Mouse (Mus musculus): ENCODE data around the gene Brap. TPM values are rescaled to one million over a fixed set of nuclear protein-coding genes. Genes with fewer than 3 reads are reported as not detected.

Brap gene
- polyA plus RNA-seq, 1 experiment from 2014 or later: 39.2 TPM

DNA sequence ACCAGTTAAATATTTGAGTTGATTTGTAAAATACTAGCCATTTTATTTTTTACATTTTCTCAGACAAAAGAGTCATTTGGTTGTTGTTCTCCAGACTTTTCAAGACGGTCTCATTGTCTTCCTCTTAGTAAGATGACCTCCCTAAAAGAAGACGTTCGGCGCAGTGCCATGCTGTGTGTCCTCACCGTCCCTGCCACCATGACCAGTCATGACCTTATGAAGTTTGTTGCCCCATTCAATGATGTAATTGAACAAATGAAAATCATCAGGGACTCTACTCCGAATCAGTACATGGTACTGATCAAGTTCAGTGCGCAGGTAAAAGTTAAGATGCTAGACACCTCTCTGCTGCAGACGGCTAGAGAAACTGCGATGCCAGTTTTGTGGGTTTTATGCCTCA, 4.6 kb downstream of the Brap start:
- Histone ChIP-seq H3K27ac (no peak overlapping the region), H3K36me3 (ENCODE audit: insufficient read depth, low read length) (peaks cover 18% of the 10 kb centered on the region; the same call in 1 of the 2 replicates), H3K4me1 (replicated peaks; ENCODE audit: insufficient read depth, low read length) (peaks cover 11% of the 10 kb centered on the region), H3K27me3 (ENCODE audit: insufficient read depth, low read length) (no peaks in the 10 kb centered on the region), H3K9me3 (replicated peaks; ENCODE audit: low read length) (no peaks in the 10 kb centered on the region), H3K9ac (ENCODE audit: low read depth, low read length) (no peak overlapping the region), H3K4me3 (replicated peaks; ENCODE audit: low read depth, low read length) (no peak overlapping the region), H3K4me2 (ENCODE audit: low read length) (no peak overlapping the region)
- whole genome bisulfite sequencing: 96% methylated on average over 9 of the region's 9 CpGs
- DNase-seq (ENCODE audit: low spot score): no peak
- no peak for TF ChIP-seq CTCF (IDR thresholded peaks at IDR 0.05; ENCODE audit: low read depth)
- no peak for ATAC-seq (replicated peaks; ENCODE audit: low FRiP score, low read depth)

- no peak for TF ChIP-seq CTCF (IDR thresholded peaks at IDR 0.05; ENCODE audit: low read depth)
- no peak overlapping the region for H3K9ac ChIP-seq (ENCODE audit: low read depth, low read length)
- no peaks in the 10 kb centered on the region for H3K9me3 ChIP-seq (replicated peaks; ENCODE audit: low read length)
- H3K4me2 ChIP-seq (ENCODE audit: low read length): no peak overlapping the region
- no peak for ATAC-seq (replicated peaks; ENCODE audit: low FRiP score, low read depth)
- H3K4me3 ChIP-seq (replicated peaks; ENCODE audit: low read depth, low read length): no peak overlapping the region
- no peaks in the 10 kb centered on the region for H3K27me3 ChIP-seq (ENCODE audit: insufficient read depth, low read length)
- whole genome bisulfite sequencing: 77% methylated on average over 4 of the region's 4 CpGs
- no peak overlapping the region for H3K27ac ChIP-seq
- peaks cover 22% of the 10 kb centered on the region; the same call in 1 of the 2 replicates for H3K36me3 ChIP-seq (ENCODE audit: insufficient read depth, low read length)
- H3K4me1 ChIP-seq (replicated peaks; ENCODE audit: insufficient read depth, low read length): peaks cover 1% of the 10 kb centered on the region; the same call in 1 of the 2 replicates
- DNase-seq (ENCODE audit: low spot score): no peak
These were observed 6.7 kb downstream of the Brap start for GRCm38 (mm10) chr5:121667067-121667466.

DNA sequence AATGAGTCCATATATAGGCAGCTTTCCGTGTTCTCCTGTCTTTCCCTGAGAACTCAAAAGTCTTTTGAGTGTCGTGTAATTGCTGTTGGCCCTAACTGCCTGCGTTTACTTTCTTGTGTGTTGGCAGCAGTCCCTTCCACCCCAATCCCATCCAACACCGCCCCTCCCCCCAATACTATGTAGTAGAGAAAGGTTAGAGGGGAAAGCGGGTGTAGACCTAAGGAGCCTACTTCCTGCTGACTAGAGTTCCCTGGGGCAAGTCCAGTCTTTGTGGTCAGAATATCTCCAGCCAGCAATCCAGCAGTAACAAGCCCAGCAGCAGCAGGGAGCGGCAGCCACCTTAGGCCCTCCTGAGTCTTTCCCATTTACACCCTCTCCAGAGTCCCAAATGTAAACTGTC, 8.0 kb downstream of the Brap start:
- ATAC-seq (replicated peaks; ENCODE audit: low FRiP score, low read depth) (no peak), DNase-seq (ENCODE audit: low spot score) (no peak)
- H3K27ac ChIP-seq: no peak overlapping the region
- no peak overlapping the region for H3K4me2 ChIP-seq (ENCODE audit: low read length)
- 74% methylated on average over 6 of the region's 6 CpGs for WGBS
- peaks cover 23% of the 10 kb centered on the region for H3K36me3 ChIP-seq (ENCODE audit: insufficient read depth, low read length)
- H3K9me3 ChIP-seq (replicated peaks; ENCODE audit: low read length): no peaks in the 10 kb centered on the region
- no peak for TF ChIP-seq CTCF (IDR thresholded peaks at IDR 0.05; ENCODE audit: low read depth)
- H3K4me3 ChIP-seq (replicated peaks; ENCODE audit: low read depth, low read length): no peak overlapping the region
- H3K9ac ChIP-seq (ENCODE audit: low read depth, low read length): no peak overlapping the region
- no peaks in the 10 kb centered on the region for H3K4me1 ChIP-seq (replicated peaks; ENCODE audit: insufficient read depth, low read length)
- H3K27me3 ChIP-seq (ENCODE audit: insufficient read depth, low read length): no peaks in the 10 kb centered on the region

DNA sequence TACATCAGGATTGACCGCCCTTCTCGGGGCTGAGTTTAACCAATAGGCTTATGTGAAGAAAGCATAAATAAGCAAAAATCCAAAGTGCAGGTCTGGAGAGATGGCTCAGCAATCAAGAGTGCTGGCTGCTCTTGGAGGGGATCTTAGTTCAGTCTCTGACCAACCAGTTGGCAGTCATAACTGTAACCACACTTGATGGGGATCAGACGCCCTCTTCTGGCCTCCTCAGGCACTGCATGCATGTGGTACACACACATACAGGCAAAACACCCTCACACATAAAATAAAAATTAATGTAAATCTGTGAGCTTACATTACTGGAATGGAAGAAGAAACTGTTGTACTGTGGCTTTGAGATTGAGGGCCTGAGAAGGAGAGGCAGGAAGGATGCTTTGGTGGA, 10.0 kb downstream of the Brap start:
- no peak overlapping the region for H3K27ac ChIP-seq
- H3K4me1 ChIP-seq (replicated peaks; ENCODE audit: insufficient read depth, low read length): no peaks in the 10 kb centered on the region
- H3K9ac ChIP-seq (ENCODE audit: low read depth, low read length): no peak overlapping the region
- peak; percentile 61 for TF ChIP-seq CTCF (IDR thresholded peaks at IDR 0.05; ENCODE audit: low read depth)
- H3K4me2 ChIP-seq (ENCODE audit: low read length): no peak overlapping the region
- H3K4me3 ChIP-seq (replicated peaks; ENCODE audit: low read depth, low read length): no peak overlapping the region
- H3K36me3 ChIP-seq (ENCODE audit: insufficient read depth, low read length): peaks cover 20% of the 10 kb centered on the region
- H3K9me3 ChIP-seq (replicated peaks; ENCODE audit: low read length): no peaks in the 10 kb centered on the region
- no peak for DNase-seq (ENCODE audit: low spot score)
- no peaks in the 10 kb centered on the region for H3K27me3 ChIP-seq (ENCODE audit: insufficient read depth, low read length)
- WGBS: 79% methylated on average over 3 of the region's 3 CpGs
- no peak for ATAC-seq (replicated peaks; ENCODE audit: low FRiP score, low read depth)

GRCm38 (mm10) chr5:121682250-121682649, 21.9 kb downstream of the Brap start:
- 96% methylated on average over 2 of the region's 2 CpGs for WGBS
- H3K27me3 ChIP-seq (ENCODE audit: insufficient read depth, low read length): no peaks in the 10 kb centered on the region

DNA sequence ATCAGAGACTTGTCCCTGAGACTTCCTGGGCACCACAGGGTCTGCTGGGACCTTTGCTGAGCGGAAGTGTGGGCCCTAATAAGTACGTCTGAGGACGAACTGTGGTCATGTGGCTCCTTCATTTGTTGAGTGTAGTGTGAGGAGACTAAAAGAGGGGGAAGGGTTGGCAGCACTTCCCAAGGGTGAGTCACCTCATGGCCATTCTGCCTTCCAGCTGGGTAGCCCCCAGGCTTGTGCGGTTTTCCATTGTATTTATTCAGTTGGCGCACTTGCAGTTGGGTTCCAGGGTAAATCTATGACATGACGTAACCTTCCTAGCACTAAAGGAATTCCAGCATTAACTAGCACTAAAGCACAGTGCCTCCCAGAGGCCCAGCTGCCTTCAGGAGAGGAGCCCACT, 25.1 kb downstream of the Brap start:
- Histone ChIP-seq H3K27me3 (ENCODE audit: insufficient read depth, low read length) (no peaks in the 10 kb centered on the region), H3K4me1 (replicated peaks; ENCODE audit: insufficient read depth, low read length) (no peaks in the 10 kb centered on the region), H3K4me3 (replicated peaks; ENCODE audit: low read depth, low read length) (no peak overlapping the region), H3K36me3 (ENCODE audit: insufficient read depth, low read length) (peaks cover 49% of the 10 kb centered on the region), H3K9ac (ENCODE audit: low read depth, low read length) (no peak overlapping the region), H3K27ac (no peak overlapping the region), H3K4me2 (ENCODE audit: low read length) (no peak overlapping the region), H3K9me3 (replicated peaks; ENCODE audit: low read length) (no peaks in the 10 kb centered on the region)
- 82% methylated on average over 6 of the region's 6 CpGs for WGBS
- no peak for ATAC-seq (replicated peaks; ENCODE audit: low FRiP score, low read depth)
- DNase-seq (ENCODE audit: low spot score): no peak
- no peak for TF ChIP-seq CTCF (IDR thresholded peaks at IDR 0.05; ENCODE audit: low read depth)

More at GRCm38 (mm10) chr5:121682250-121682649, 21.9 kb downstream of the Brap start:
- Histone ChIP-seq H3K36me3 (ENCODE audit: insufficient read depth, low read length) (peaks cover 69% of the 10 kb centered on the region), H3K4me1 (replicated peaks; ENCODE audit: insufficient read depth, low read length) (no peaks in the 10 kb centered on the region), H3K4me2 (ENCODE audit: low read length) (no peak overlapping the region), H3K9me3 (replicated peaks; ENCODE audit: low read length) (no peaks in the 10 kb centered on the region), H3K27ac (no peak overlapping the region), H3K9ac (ENCODE audit: low read depth, low read length) (no peak overlapping the region), H3K4me3 (replicated peaks; ENCODE audit: low read depth, low read length) (no peak overlapping the region)
- TF ChIP-seq CTCF (IDR thresholded peaks at IDR 0.05; ENCODE audit: low read depth): no peak
- ATAC-seq (replicated peaks; ENCODE audit: low FRiP score, low read depth): no peak
- no peak for DNase-seq (ENCODE audit: low spot score)

Data from kidney, postnatal 0 days (tissue).